Mouse (Mus musculus) left cerebral cortex, postnatal 4 days (tissue): ENCODE measurements at regions not wholly inside any gene's neighbourhood (a gene's known extent, or its start where the extent isn't known, plus 50 kb on each side); places are given as distances from the start of the nearest gene placed in this dataset.

Experiments
- DNase-seq: peaks from one replicate; pipeline ENCODE4 v3.0.0-alpha.2; 2022
- intact Hi-C: fragments of 180-260 bp; cut with DNase I; formaldehyde crosslinking; loops from one replicate; pipeline ENCODE4 v1.15.1; 2025

DNA sequence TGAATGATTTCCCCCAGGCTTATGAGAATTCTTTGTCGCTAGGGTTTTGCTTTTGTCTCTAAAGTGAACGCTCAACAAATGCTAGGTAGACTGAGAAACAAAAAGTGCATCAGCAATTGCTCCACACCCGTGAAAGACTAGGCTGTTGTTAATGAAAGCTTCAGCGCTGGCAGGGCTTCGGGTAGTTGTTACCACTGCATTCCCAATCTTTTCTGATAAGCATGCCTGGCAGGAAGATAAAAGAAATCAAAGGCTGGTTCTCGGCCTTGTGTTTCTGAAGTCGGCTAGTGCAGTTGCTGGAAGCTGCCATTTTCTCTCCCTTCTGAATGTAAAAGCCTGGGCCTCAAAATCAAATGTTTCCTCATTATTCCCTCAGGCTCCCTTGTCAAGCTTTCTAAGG is 647.0 kb downstream of the Fgf12 start:
- DNase-seq, result no peak
- intact Hi-C loops, result no loop called here

DNA sequence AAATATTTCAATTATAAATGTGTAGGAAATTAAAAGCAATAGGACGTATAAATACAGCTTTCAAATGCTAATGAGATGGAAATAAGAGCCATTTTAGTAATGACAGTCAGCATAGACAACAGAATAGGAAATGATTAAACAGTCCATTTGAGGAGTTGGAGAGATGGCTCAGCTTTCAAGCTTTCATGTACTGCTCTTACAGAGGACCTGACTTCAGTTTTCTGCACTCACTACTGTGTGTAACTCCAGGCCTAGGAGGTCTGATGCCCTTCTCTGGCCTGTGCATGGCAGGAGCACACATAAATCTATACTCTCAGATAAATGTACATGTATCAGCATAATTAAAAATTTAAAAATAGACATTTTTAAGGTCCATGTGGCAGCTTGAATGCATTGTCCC is 643.1 kb downstream of the Fgf12 start:
- intact Hi-C loops, result no loop called here
- no peak for DNase-seq
